Mouse (Mus musculus) heart, embryonic 16.5 days (tissue): ENCODE measurements at regions not wholly inside any gene's neighbourhood (a gene's known extent, or its start where the extent isn't known, plus 50 kb on each side); places are given as distances from the start of the nearest gene placed in this dataset.

Source experiments
- ATAC-seq: fragments of 200-750 bp; cut with Nextera tagmentation; replicated peaks from 2 replicates; pipeline ENCODE4 v1.8.0; 2017; ENCODE audit warnings: moderate number of reproducible peaks; ENCODE audit not compliant: insufficient read depth, low FRiP score; ENCODE audit errors: extremely low read depth
- H3K27ac ChIP-seq: fragments of 300-500 bp; sonication (generic); 2 replicates; pipeline ENCODE4 v1.5.1; 2014; ENCODE audit warnings: mild to moderate bottlenecking, low read length, control low read depth, moderate library complexity
- H3K27me3 ChIP-seq: fragments of 300-500 bp; sonication (generic); 2 replicates; pipeline ENCODE4 v1.6.1; 2014; ENCODE audit warnings: low read length, mixed read lengths; ENCODE audit not compliant: control insufficient read depth, insufficient read depth
- H3K36me3 ChIP-seq: fragments of 300-500 bp; sonication (generic); 2 replicates; pipeline ENCODE4 v1.6.1; 2014; ENCODE audit not compliant: control insufficient read depth, insufficient read depth
- H3K4me1 ChIP-seq: fragments of 300-500 bp; sonication (generic); 2 replicates; pipeline ENCODE4 v1.6.1; 2014; ENCODE audit warnings: low read length, mixed read lengths; ENCODE audit not compliant: control insufficient read depth, insufficient read depth
- H3K4me2 ChIP-seq: fragments of 300-500 bp; sonication (generic); 2 replicates; pipeline ENCODE4 v1.6.1; 2014; ENCODE audit warnings: low read depth, mild to moderate bottlenecking, control low read depth, low read length
- H3K4me3 ChIP-seq: fragments of 300-500 bp; sonication (generic); 2 replicates; pipeline ENCODE4 v1.5.1; 2014; ENCODE audit warnings: mild to moderate bottlenecking, control low read depth, low read length
- H3K9ac ChIP-seq: fragments of 300-500 bp; sonication (generic); 2 replicates; pipeline ENCODE4 v1.6.1; 2014; ENCODE audit warnings: low read length, control low read depth
- H3K9me3 ChIP-seq: fragments of 300-500 bp; sonication (generic); replicated peaks from 2 replicates; pipeline ENCODE4 v1.6.1; 2016; ENCODE audit warnings: low read length; ENCODE audit not compliant: control insufficient read depth
- WGBS: fragments of 180-500 bp; shearing (Covaris S2); extraction: QIAGEN DNeasy Blood & Tissue Kit; methylation state at CpG from one replicate; pipeline ENCODE4 v1.1.7; 2014; 5-methylcytosine and 5-hydroxymethylcytosine counted together

GRCm38 (mm10) chr1:177525141-177525540 is 83.0 kb downstream of the Zbtb18 start:
- no peak overlapping the region for H3K4me2 ChIP-seq
- H3K4me3 ChIP-seq, result no peak overlapping the region
- H3K4me1 ChIP-seq, result peaks cover 3% of the 10 kb centered on the region; the same call in 1 of the 2 replicates
- no peak for ATAC-seq
- no peaks in the 10 kb centered on the region for H3K9me3 ChIP-seq
- H3K9ac ChIP-seq, result no peak overlapping the region
- no peaks in the 10 kb centered on the region for H3K36me3 ChIP-seq
- H3K27ac ChIP-seq, result no peak overlapping the region
- no peaks in the 10 kb centered on the region for H3K27me3 ChIP-seq
- 58% methylated on average over 6 of the region's 6 CpGs for WGBS

GRCm38 (mm10) chr1:177531791-177532190 is 89.6 kb downstream of the Zbtb18 start:
- Histone ChIP-seq H3K27ac (peak overlapping the region; percentile 50), H3K27me3 (no peaks in the 10 kb centered on the region), H3K36me3 (no peaks in the 10 kb centered on the region), H3K9me3 (no peaks in the 10 kb centered on the region), H3K4me1 (no peaks in the 10 kb centered on the region), H3K9ac (no peak overlapping the region), H3K4me2 (no peak overlapping the region), H3K4me3 (no peak overlapping the region)
- WGBS, result 40% methylated on average over 2 of the region's 2 CpGs
- peak; percentile 64 for ATAC-seq

GRCm38 (mm10) chr1:177532656-177533055 is 90.5 kb downstream of the Zbtb18 start:
- no peak overlapping the region for H3K4me3 ChIP-seq
- no peaks in the 10 kb centered on the region for H3K4me1 ChIP-seq
- H3K9me3 ChIP-seq, result no peaks in the 10 kb centered on the region
- no peak overlapping the region for H3K27ac ChIP-seq
- H3K4me2 ChIP-seq, result no peak overlapping the region
- WGBS, result 70% methylated on average over 2 of the region's 2 CpGs
- no peaks in the 10 kb centered on the region for H3K27me3 ChIP-seq
- H3K9ac ChIP-seq, result no peak overlapping the region
- H3K36me3 ChIP-seq, result no peaks in the 10 kb centered on the region
- ATAC-seq, result no peak; the same call in 1 of the 2 replicates

GRCm38 (mm10) chr1:177533332-177533731 is 91.2 kb downstream of the Zbtb18 start:
- Histone ChIP-seq H3K4me3 (no peak overlapping the region), H3K36me3 (no peaks in the 10 kb centered on the region), H3K4me1 (no peaks in the 10 kb centered on the region), H3K4me2 (no peak overlapping the region), H3K27ac (no peak overlapping the region), H3K9ac (no peak overlapping the region), H3K9me3 (no peaks in the 10 kb centered on the region), H3K27me3 (no peaks in the 10 kb centered on the region)
- 79% methylated on average over 2 of the region's 2 CpGs for WGBS
- ATAC-seq, result no peak

GRCm38 (mm10) chr1:177545031-177545735 is 103.0 kb downstream of the Zbtb18 start:
- H3K9ac ChIP-seq, result no peak overlapping the region
- H3K4me2 ChIP-seq, result no peak overlapping the region
- no peaks in the 10 kb centered on the region for H3K9me3 ChIP-seq
- no peak overlapping the region for H3K27ac ChIP-seq
- H3K27me3 ChIP-seq, result no peaks in the 10 kb centered on the region
- ATAC-seq, result no peak
- H3K36me3 ChIP-seq, result no peaks in the 10 kb centered on the region
- H3K4me1 ChIP-seq, result no peaks in the 10 kb centered on the region
- H3K4me3 ChIP-seq, result no peak overlapping the region
- WGBS, result 87% methylated on average over 15 of the region's 15 CpGs

- no peak for ATAC-seq
- H3K27me3 ChIP-seq, result no peaks in the 10 kb centered on the region
- no peak overlapping the region for H3K27ac ChIP-seq
- 82% methylated on average over 6 of the region's 6 CpGs for WGBS
- H3K9me3 ChIP-seq, result no peaks in the 10 kb centered on the region
- H3K9ac ChIP-seq, result no peak overlapping the region
- no peaks in the 10 kb centered on the region for H3K36me3 ChIP-seq
- no peaks in the 10 kb centered on the region for H3K4me1 ChIP-seq
- H3K4me2 ChIP-seq, result no peak overlapping the region
- H3K4me3 ChIP-seq, result no peak overlapping the region
These were observed 105.6 kb downstream of the Zbtb18 start for GRCm38 (mm10) chr1:177547716-177548115.

GRCm38 (mm10) chr1:177555471-177556291 is 113.5 kb downstream of the Zbtb18 start:
- Histone ChIP-seq H3K9ac (peak overlapping the region; percentile 26), H3K36me3 (no peaks in the 10 kb centered on the region), H3K4me1 (peaks cover 7% of the 10 kb centered on the region), H3K27ac (peak overlapping the region; percentile 54), H3K9me3 (no peaks in the 10 kb centered on the region), H3K4me2 (peak overlapping the region; percentile 55), H3K4me3 (peak overlapping the region; percentile 26), H3K27me3 (no peaks in the 10 kb centered on the region)
- 36% methylated on average over 15 of the region's 15 CpGs for WGBS
- peak; percentile 63; the same call in 1 of the 2 replicates for ATAC-seq

- Histone ChIP-seq H3K9me3 (no peaks in the 10 kb centered on the region), H3K4me1 (peaks cover 7% of the 10 kb centered on the region), H3K27me3 (no peaks in the 10 kb centered on the region), H3K4me3 (no peak overlapping the region), H3K9ac (no peak overlapping the region), H3K27ac (no peak overlapping the region), H3K36me3 (no peaks in the 10 kb centered on the region), H3K4me2 (no peak overlapping the region)
- WGBS, result 55% methylated on average over 6 of the region's 6 CpGs
- ATAC-seq, result no peak
These were observed 115.3 kb downstream of the Zbtb18 start for GRCm38 (mm10) chr1:177557432-177557831.

GRCm38 (mm10) chr1:177557856-177558255 is 115.7 kb downstream of the Zbtb18 start:
- 51% methylated on average over 4 of the region's 4 CpGs for WGBS
- Histone ChIP-seq H3K9ac (no peak overlapping the region), H3K4me1 (peaks cover 7% of the 10 kb centered on the region), H3K4me3 (no peak overlapping the region), H3K4me2 (no peak overlapping the region), H3K9me3 (no peaks in the 10 kb centered on the region), H3K27ac (no peak overlapping the region), H3K36me3 (no peaks in the 10 kb centered on the region), H3K27me3 (no peaks in the 10 kb centered on the region)
- ATAC-seq, result no peak
